Mouse (Mus musculus) forebrain, embryonic 12.5 days (tissue): ENCODE data around the gene Mex3a. TPM values are rescaled to one million over a fixed set of nuclear protein-coding genes. Genes with fewer than 3 reads are reported as not detected.

Experiments used
- ATAC-seq: fragments of 200-750 bp; cut with Nextera tagmentation; 2 replicates; pipeline ENCODE4 v1.8.0; 2017; ENCODE audit warnings: moderate TSS enrichment; ENCODE audit not compliant: low FRiP score
- H3K27ac ChIP-seq: fragments of 300-500 bp; sonication (generic); 2 replicates; pipeline ENCODE4 v1.5.1; 2016; ENCODE audit warnings: mild to moderate bottlenecking
- H3K27me3 ChIP-seq: fragments of 300-500 bp; sonication (generic); 2 replicates; pipeline ENCODE4 v1.6.1; 2016; ENCODE audit warnings: mild to moderate bottlenecking
- H3K36me3 ChIP-seq: fragments of 300-500 bp; sonication (generic); replicated peaks from 2 replicates; pipeline ENCODE4 v1.6.1; 2016; ENCODE audit warnings: mild to moderate bottlenecking
- H3K4me1 ChIP-seq: fragments of 300-500 bp; sonication (generic); 2 replicates; pipeline ENCODE4 v1.6.1; 2016
- H3K4me2 ChIP-seq: fragments of 300-500 bp; sonication (generic); 2 replicates; pipeline ENCODE4 v1.6.1; 2016; ENCODE audit warnings: mild to moderate bottlenecking, moderate library complexity
- H3K4me3 ChIP-seq: fragments of 300-500 bp; sonication (generic); replicated peaks from 2 replicates; pipeline ENCODE4 v1.5.1; 2016; ENCODE audit warnings: mild to moderate bottlenecking
- H3K9ac ChIP-seq: fragments of 300-500 bp; sonication (generic); 2 replicates; pipeline ENCODE4 v1.6.1; 2016; ENCODE audit warnings: mild to moderate bottlenecking
- H3K9me3 ChIP-seq: fragments of 300-500 bp; sonication (generic); 2 replicates; pipeline ENCODE4 v1.6.1; 2016
- WGBS: fragments of 180-500 bp; shearing (Covaris S2); methylation state at CpG from one replicate; pipeline ENCODE4 v1.1.7; 2016; 5-methylcytosine and 5-hydroxymethylcytosine counted together
- polyA plus RNA-seq: library from polyadenylated mRNA; unstranded; fragments of >200 nt; fragmentation: Nextera tagmentation; extraction: Ambion mirVana; gene quantifications from 2 replicates; pipeline ENCODE4 v1.2.1, GENCODE M21; 2016

Gene Mex3a
- polyA plus RNA-seq, 1 experiment from 2014 or later, result 51.0 TPM

GRCm38 (mm10) chr3:88543651-88544410 is 11.6 kb downstream of the Mex3a start:
- WGBS, result 75% methylated on average over 5 of the region's 5 CpGs

GRCm38 (mm10) chr3:88544514-88544913 is 12.3 kb downstream of the Mex3a start:
- H3K4me1 ChIP-seq, result peaks cover 34% of the 10 kb centered on the region
- WGBS, result 28% methylated on average over 5 of the region's 5 CpGs
- H3K4me3 ChIP-seq, result no peak overlapping the region
- no peak for ATAC-seq
- no peak overlapping the region for H3K4me2 ChIP-seq
- H3K9ac ChIP-seq, result no peak overlapping the region
- no peak overlapping the region for H3K27ac ChIP-seq
- H3K27me3 ChIP-seq, result no peaks in the 10 kb centered on the region
- H3K36me3 ChIP-seq, result peaks cover 19% of the 10 kb centered on the region
- H3K9me3 ChIP-seq, result no peaks in the 10 kb centered on the region

More at GRCm38 (mm10) chr3:88543651-88544410, 11.6 kb downstream of the Mex3a start:
- Histone ChIP-seq H3K4me3 (no peak overlapping the region), H3K27ac (0 out of 2 replicates have a peak overlapping the region, but pooled peaks have one; percentile 46), H3K4me2 (no peak overlapping the region), H3K9ac (no peak overlapping the region), H3K4me1 (peaks cover 39% of the 10 kb centered on the region), H3K9me3 (no peaks in the 10 kb centered on the region), H3K36me3 (peaks cover 20% of the 10 kb centered on the region), H3K27me3 (no peaks in the 10 kb centered on the region)
- ATAC-seq, result no peak

- no peak overlapping the region for H3K9ac ChIP-seq
- 71% methylated on average over 20 of the region's 20 CpGs for WGBS
- no peaks in the 10 kb centered on the region for H3K27me3 ChIP-seq
- no peak for ATAC-seq
- no peak overlapping the region for H3K27ac ChIP-seq
- no peak overlapping the region for H3K4me2 ChIP-seq
- H3K4me1 ChIP-seq, result peaks cover 29% of the 10 kb centered on the region
- H3K36me3 ChIP-seq, result peaks cover 16% of the 10 kb centered on the region
- no peaks in the 10 kb centered on the region for H3K9me3 ChIP-seq
- H3K4me3 ChIP-seq, result no peak overlapping the region
These were observed 12.9 kb downstream of the Mex3a start for GRCm38 (mm10) chr3:88544955-88545591.

- H3K4me2 ChIP-seq, result no peak overlapping the region
- H3K36me3 ChIP-seq, result no peaks in the 10 kb centered on the region
- ATAC-seq, result no peak
- H3K27me3 ChIP-seq, result no peaks in the 10 kb centered on the region
- H3K4me1 ChIP-seq, result peaks cover 21% of the 10 kb centered on the region
- no peak overlapping the region for H3K9ac ChIP-seq
- 82% methylated on average over 6 of the region's 6 CpGs for WGBS
- no peak overlapping the region for H3K4me3 ChIP-seq
- no peak overlapping the region for H3K27ac ChIP-seq
- H3K9me3 ChIP-seq, result no peaks in the 10 kb centered on the region
These were observed 14.7 kb downstream of the Mex3a start for GRCm38 (mm10) chr3:88546674-88547418.

DNA sequence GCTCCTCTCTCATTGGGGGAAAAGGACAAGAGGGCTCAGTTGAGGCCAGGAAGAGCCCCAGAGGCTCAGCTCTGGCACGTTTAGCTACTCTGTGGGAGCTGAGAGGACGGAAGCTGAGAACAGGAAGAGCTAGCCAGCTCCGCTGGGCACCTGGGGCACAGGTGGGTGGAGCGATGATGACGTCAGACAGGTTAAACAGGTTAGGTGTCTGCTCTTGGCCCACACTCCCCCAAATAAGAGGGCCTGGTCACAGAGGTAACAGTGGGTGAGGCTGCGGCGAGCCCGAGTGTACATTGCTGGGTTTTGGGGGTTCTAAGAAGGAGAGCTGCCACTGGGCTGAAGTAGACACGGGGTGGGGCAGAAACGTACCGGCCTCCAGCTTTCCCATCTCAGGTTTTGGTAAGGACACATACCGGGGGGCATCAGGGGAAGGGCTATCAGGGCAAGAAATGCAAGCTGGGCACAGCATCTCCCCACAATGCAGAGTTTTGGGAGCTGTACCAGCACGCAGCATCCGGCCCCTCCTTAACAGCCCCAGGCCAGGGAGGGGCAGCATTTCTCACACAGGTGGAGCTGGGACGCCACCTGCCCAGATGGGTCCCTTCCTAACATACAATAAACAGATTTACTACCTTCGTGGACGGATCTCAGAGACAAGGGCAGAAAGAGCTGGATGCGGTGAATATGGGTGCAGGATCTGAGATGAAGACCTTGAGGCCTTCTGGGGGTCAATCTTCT is 16.2 kb downstream of the Mex3a start, which contains the start of gene Rab25:
Gene Rab25, minus strand, starts transcription at position 121 of the 738 bp plus-strand sequence.
- H3K9me3 ChIP-seq, result no peaks in the 10 kb centered on the region
- 50% methylated on average over 18 of the region's 18 CpGs for WGBS
- no peak within 1 kb of the TSS for H3K4me3 ChIP-seq
- H3K4me2 ChIP-seq, result no peak within 1 kb of the TSS
- H3K27me3 ChIP-seq, result no peaks in the 10 kb centered on the region
- H3K4me1 ChIP-seq, result peaks cover 25% of the 10 kb centered on the region
- no peaks in the 10 kb centered on the region for H3K36me3 ChIP-seq
- no peak for ATAC-seq
- H3K9ac ChIP-seq, result no peak within 1 kb of the TSS
- no peak within 1 kb of the TSS for H3K27ac ChIP-seq

DNA sequence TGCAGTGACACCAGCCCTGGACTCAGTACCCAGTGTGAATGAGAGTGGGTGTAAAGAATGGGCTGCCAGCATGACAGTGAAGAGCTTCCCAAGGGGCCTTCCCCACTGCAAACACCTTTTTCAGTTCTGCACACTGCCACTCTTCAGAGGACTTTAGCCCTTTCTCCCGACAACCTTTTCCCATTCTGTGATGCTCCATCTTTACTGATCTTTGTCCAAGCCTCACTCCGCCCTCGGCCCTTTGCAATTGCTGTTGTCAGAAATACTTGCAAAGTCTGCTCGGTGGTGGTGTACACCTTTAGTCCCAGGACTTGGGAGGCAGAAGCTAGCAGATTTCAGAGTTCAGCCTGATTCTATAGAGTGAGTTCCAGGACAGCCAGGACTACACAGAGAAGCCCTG is 19.4 kb downstream of the Mex3a start:
- Histone ChIP-seq H3K27ac (no peak overlapping the region), H3K9ac (no peak overlapping the region), H3K4me2 (peak overlapping the region; percentile 62; the same call in 1 of the 2 replicates), H3K4me3 (0 out of 2 replicates have a peak overlapping the region, but pooled peaks have one; percentile 83), H3K36me3 (peaks cover 11% of the 10 kb centered on the region), H3K9me3 (no peaks in the 10 kb centered on the region), H3K27me3 (no peaks in the 10 kb centered on the region), H3K4me1 (peaks cover 34% of the 10 kb centered on the region)
- no peak for ATAC-seq
- 87% methylated on average over 4 of the region's 4 CpGs for WGBS

- peak overlapping the region; percentile 83 for H3K4me3 ChIP-seq
- H3K9ac ChIP-seq, result peak overlapping the region; percentile 71
- H3K4me1 ChIP-seq, result peaks cover 37% of the 10 kb centered on the region
- H3K27ac ChIP-seq, result peak overlapping the region; percentile 95; the same call in 1 of the 2 replicates
- H3K27me3 ChIP-seq, result no peaks in the 10 kb centered on the region
- ATAC-seq, result no peak
- peaks cover 17% of the 10 kb centered on the region for H3K36me3 ChIP-seq
- no peaks in the 10 kb centered on the region for H3K9me3 ChIP-seq
- H3K4me2 ChIP-seq, result peak overlapping the region; percentile 62
- 25% methylated on average over 16 of the region's 16 CpGs for WGBS
These were observed 20.0 kb downstream of the Mex3a start for GRCm38 (mm10) chr3:88552082-88552645.

- peaks cover 23% of the 10 kb centered on the region for H3K36me3 ChIP-seq
- no peaks in the 10 kb centered on the region for H3K9me3 ChIP-seq
- peak within 1 kb of the TSS; percentile 96 for H3K9ac ChIP-seq
- peaks cover 37% of the 10 kb centered on the region for H3K4me1 ChIP-seq
- peak; percentile 89 for ATAC-seq
- H3K4me3 ChIP-seq, result peak within 1 kb of the TSS; percentile 83
- H3K27ac ChIP-seq, result peak within 1 kb of the TSS; percentile 95
- no peaks in the 10 kb centered on the region for H3K27me3 ChIP-seq
- H3K4me2 ChIP-seq, result peak within 1 kb of the TSS; percentile 62
- under 1% methylated on average over 48 of the region's 48 CpGs for WGBS
These were observed 20.7 kb downstream of the Mex3a start, which contains the start of gene Lamtor2 for GRCm38 (mm10) chr3:88552676-88553524. Gene Lamtor2, minus strand, starts transcription at chr3:88553074.

- H3K27me3 ChIP-seq, result no peaks in the 10 kb centered on the region
- peak; percentile 90 for ATAC-seq
- H3K9ac ChIP-seq, result peak within 1 kb of the TSS; percentile 96
- H3K4me3 ChIP-seq, result peak within 1 kb of the TSS; percentile 83
- peaks cover 29% of the 10 kb centered on the region for H3K36me3 ChIP-seq
- no peaks in the 10 kb centered on the region for H3K9me3 ChIP-seq
- peak within 1 kb of the TSS; percentile 62 for H3K4me2 ChIP-seq
- peak within 1 kb of the TSS; percentile 95 for H3K27ac ChIP-seq
- 0% methylated on average over 34 of the region's 37 CpGs for WGBS
- peaks cover 37% of the 10 kb centered on the region for H3K4me1 ChIP-seq
These were observed 21.3 kb downstream of the Mex3a start, which contains the start of gene Ubqln4 for GRCm38 (mm10) chr3:88553525-88553879. Gene Ubqln4, plus strand, starts transcription at chr3:88553758.

GRCm38 (mm10) chr3:88553880-88554586 is 21.8 kb downstream of the Mex3a start:
- H3K4me3 ChIP-seq, result peak overlapping the region; percentile 83
- no peaks in the 10 kb centered on the region for H3K27me3 ChIP-seq
- ATAC-seq, result peak; percentile 55
- peak overlapping the region; percentile 62 for H3K4me2 ChIP-seq
- 1% methylated on average over 41 of the region's 41 CpGs for WGBS
- H3K27ac ChIP-seq, result peak overlapping the region; percentile 95
- peaks cover 34% of the 10 kb centered on the region for H3K36me3 ChIP-seq
- H3K9me3 ChIP-seq, result no peaks in the 10 kb centered on the region
- peaks cover 37% of the 10 kb centered on the region for H3K4me1 ChIP-seq
- H3K9ac ChIP-seq, result peak overlapping the region; percentile 96
